Mouse (Mus musculus) midbrain, embryonic 15.5 days (tissue): ENCODE results near the gene Olfr1016. TPM values are rescaled to one million over a fixed set of nuclear protein-coding genes. Genes with fewer than 3 reads are reported as not detected.

Source experiments
- ATAC-seq: fragments of 200-750 bp; cut with Nextera tagmentation; replicated peaks from 2 replicates; pipeline ENCODE4 v1.8.0; 2017; ENCODE audit warnings: moderate TSS enrichment
- H3K27ac ChIP-seq: fragments of 300-500 bp; sonication (generic); 2 replicates; pipeline ENCODE4 v1.5.1; 2015; ENCODE audit warnings: mild to moderate bottlenecking, inconsistent platforms
- H3K27me3 ChIP-seq: fragments of 300-500 bp; sonication (generic); replicated peaks from 2 replicates; pipeline ENCODE4 v1.6.1; 2015; ENCODE audit warnings: inconsistent platforms
- H3K36me3 ChIP-seq: fragments of 300-500 bp; sonication (generic); replicated peaks from 2 replicates; pipeline ENCODE4 v1.6.1; 2015; ENCODE audit warnings: inconsistent platforms
- H3K4me1 ChIP-seq: fragments of 300-500 bp; sonication (generic); 2 replicates; pipeline ENCODE4 v1.6.1; 2015; ENCODE audit warnings: inconsistent platforms
- H3K4me2 ChIP-seq: fragments of 300-500 bp; sonication (generic); 2 replicates; pipeline ENCODE4 v1.6.1; 2015; ENCODE audit warnings: inconsistent platforms, mild to moderate bottlenecking, moderate library complexity
- H3K4me3 ChIP-seq: fragments of 300-500 bp; sonication (generic); 2 replicates; pipeline ENCODE4 v1.5.1; 2015; ENCODE audit warnings: mild to moderate bottlenecking, inconsistent platforms
- H3K9ac ChIP-seq: fragments of 300-500 bp; sonication (generic); 2 replicates; pipeline ENCODE4 v1.6.1; 2015; ENCODE audit warnings: mild to moderate bottlenecking, inconsistent platforms
- H3K9me3 ChIP-seq: fragments of 300-500 bp; sonication (generic); 2 replicates; pipeline ENCODE4 v1.6.1; 2016; ENCODE audit warnings: inconsistent platforms
- WGBS: fragments of 180-500 bp; shearing (Covaris S2); methylation state at CpG from one replicate; pipeline ENCODE4 v1.1.7; 2015; ENCODE audit warnings: mixed read lengths; 5-methylcytosine and 5-hydroxymethylcytosine counted together
- polyA plus RNA-seq: library from polyadenylated mRNA; unstranded; fragments of >200 nt; fragmentation: Nextera tagmentation; extraction: Ambion mirVana; gene quantifications from 2 replicates; pipeline ENCODE4 v1.2.1, GENCODE M21; 2015

The Olfr1016 gene
- not detected in 2 replicates for polyA plus RNA-seq

DNA sequence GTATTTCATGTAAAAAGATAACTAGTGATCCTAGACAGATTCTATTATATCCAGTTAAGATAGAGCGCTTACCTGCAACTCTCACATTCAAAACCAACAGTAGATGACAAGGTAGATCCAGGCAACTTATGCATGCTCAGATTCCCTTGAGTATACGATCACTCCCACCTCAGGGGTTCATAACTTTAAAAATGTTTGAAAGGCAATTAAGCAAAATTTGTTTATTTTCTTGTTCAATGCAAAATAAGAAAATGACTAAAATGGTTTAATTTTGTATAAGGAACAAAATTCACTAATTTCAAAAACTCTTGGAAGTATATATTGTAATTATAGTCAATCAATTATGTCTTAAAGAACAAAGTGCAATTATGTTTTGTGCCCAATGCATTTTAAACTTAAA, at the start of gene Olfr1016:
Gene Olfr1016 (minus strand): TSS at position 101 of the 400 bp plus-strand sequence.
- Histone ChIP-seq H3K36me3 (no peaks in the 10 kb centered on the region), H3K4me2 (no peak within 1 kb of the TSS), H3K27me3 (no peaks in the 10 kb centered on the region), H3K4me3 (no peak within 1 kb of the TSS), H3K4me1 (no peaks in the 10 kb centered on the region), H3K9ac (no peak within 1 kb of the TSS), H3K9me3 (no peaks in the 10 kb centered on the region), H3K27ac (no peak within 1 kb of the TSS)
- ATAC-seq = no peak
- 95% methylated on average over 2 of the region's 2 CpGs for WGBS

- no peak within 1 kb of the TSS for H3K27ac ChIP-seq
- 78% methylated on average over 1 of the region's 1 CpGs for WGBS
- H3K27me3 ChIP-seq = no peaks in the 10 kb centered on the region
- no peak within 1 kb of the TSS for H3K9ac ChIP-seq
- no peaks in the 10 kb centered on the region for H3K36me3 ChIP-seq
- no peak within 1 kb of the TSS for H3K4me3 ChIP-seq
- no peaks in the 10 kb centered on the region for H3K4me1 ChIP-seq
- no peak for ATAC-seq
- no peaks in the 10 kb centered on the region for H3K9me3 ChIP-seq
- H3K4me2 ChIP-seq = no peak within 1 kb of the TSS
Measured at GRCm38 (mm10) chr2:85846730-85847129, 44.4 kb upstream of the Olfr1016 start, which contains the start of gene Olfr1020. Gene Olfr1020 (plus strand): TSS chr2:85847030.

GRCm38 (mm10) chr2:85845383-85845782, 43.0 kb upstream of the Olfr1016 start, which contains the start of gene Olfr1019:
Gene Olfr1019 (minus strand): TSS chr2:85845483.
- no peaks in the 10 kb centered on the region for H3K27me3 ChIP-seq
- ATAC-seq = no peak

GRCm38 (mm10) chr2:85818179-85818578, 15.8 kb upstream of the Olfr1016 start, which contains the start of gene Olfr1018:
Gene Olfr1018 (plus strand): TSS chr2:85818479.
- no peak for ATAC-seq
- Histone ChIP-seq H3K9ac (no peak within 1 kb of the TSS), H3K4me2 (no peak within 1 kb of the TSS), H3K27ac (no peak within 1 kb of the TSS), H3K9me3 (no peaks in the 10 kb centered on the region), H3K36me3 (no peaks in the 10 kb centered on the region), H3K4me3 (no peak within 1 kb of the TSS), H3K27me3 (no peaks in the 10 kb centered on the region), H3K4me1 (no peaks in the 10 kb centered on the region)

More at GRCm38 (mm10) chr2:85845383-85845782, 43.0 kb upstream of the Olfr1016 start, which contains the start of gene Olfr1019:
- H3K9ac ChIP-seq = no peak within 1 kb of the TSS
- no peaks in the 10 kb centered on the region for H3K9me3 ChIP-seq
- no peaks in the 10 kb centered on the region for H3K36me3 ChIP-seq
- no peak within 1 kb of the TSS for H3K27ac ChIP-seq
- H3K4me1 ChIP-seq = no peaks in the 10 kb centered on the region
- H3K4me2 ChIP-seq = no peak within 1 kb of the TSS
- H3K4me3 ChIP-seq = no peak within 1 kb of the TSS

DNA sequence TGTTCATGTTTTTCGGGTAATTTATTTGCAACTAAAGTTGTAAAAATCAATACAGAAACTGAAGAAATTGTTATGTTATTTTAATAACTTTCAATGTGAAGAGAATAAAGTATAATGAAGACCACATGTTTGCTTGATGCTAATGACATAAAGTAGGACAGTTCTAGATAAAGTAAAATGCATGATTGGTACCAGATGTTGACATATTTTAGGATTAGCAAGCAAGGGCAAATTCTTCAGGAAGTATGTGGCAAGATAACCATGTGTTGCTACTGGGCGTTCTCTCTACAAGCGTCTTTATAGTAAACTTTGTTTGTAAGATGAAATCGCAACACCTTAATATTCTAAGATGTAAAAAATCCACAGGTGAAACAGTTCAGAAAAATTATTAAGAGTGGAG, 2.2 kb upstream of the Olfr1016 start:
- H3K36me3 ChIP-seq = no peaks in the 10 kb centered on the region
- ATAC-seq = no peak

DNA sequence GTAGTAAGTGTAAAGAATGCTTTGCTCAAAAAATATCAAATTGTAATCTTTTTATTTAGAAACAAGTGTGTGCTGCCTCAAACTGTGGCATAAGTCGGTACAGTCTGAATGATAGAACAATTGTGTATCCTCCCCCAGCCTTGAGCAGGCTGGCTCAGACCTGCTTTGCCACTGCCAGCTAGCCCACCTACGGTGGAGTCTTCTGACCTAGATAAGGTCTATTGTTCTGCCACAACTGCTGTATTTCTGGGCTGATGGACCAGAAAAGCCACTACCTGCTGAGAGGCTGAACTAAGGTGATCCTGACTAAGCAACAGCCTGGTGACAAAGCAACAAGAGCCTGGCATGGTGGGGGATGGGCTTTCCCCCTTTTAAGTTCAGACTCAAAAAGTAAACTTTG, 10.0 kb downstream of the Olfr1016 start:
- H3K4me1 ChIP-seq = no peaks in the 10 kb centered on the region
- peak; percentile 71; the same call in 1 of the 2 replicates for ATAC-seq
- H3K9me3 ChIP-seq = no peaks in the 10 kb centered on the region
- H3K4me3 ChIP-seq = no peak overlapping the region
- H3K27ac ChIP-seq = no peak overlapping the region
- no peak overlapping the region for H3K4me2 ChIP-seq
- 13% methylated on average over 2 of the region's 2 CpGs for WGBS
- H3K27me3 ChIP-seq = no peaks in the 10 kb centered on the region
- H3K36me3 ChIP-seq = no peaks in the 10 kb centered on the region
- H3K9ac ChIP-seq = no peak overlapping the region

More for the DNA sequence above, 2.2 kb upstream of the Olfr1016 start:
- Histone ChIP-seq H3K27me3 (no peaks in the 10 kb centered on the region), H3K9ac (no peak overlapping the region), H3K27ac (no peak overlapping the region), H3K4me3 (no peak overlapping the region), H3K9me3 (no peaks in the 10 kb centered on the region), H3K4me2 (no peak overlapping the region), H3K4me1 (no peaks in the 10 kb centered on the region)
- WGBS = 95% methylated on average over 4 of the region's 4 CpGs

- Histone ChIP-seq H3K27ac (no peak within 1 kb of the TSS), H3K4me1 (no peaks in the 10 kb centered on the region), H3K36me3 (no peaks in the 10 kb centered on the region), H3K4me3 (no peak within 1 kb of the TSS), H3K9me3 (no peaks in the 10 kb centered on the region), H3K4me2 (no peak within 1 kb of the TSS), H3K9ac (no peak within 1 kb of the TSS), H3K27me3 (no peaks in the 10 kb centered on the region)
- ATAC-seq = no peak
Measured at GRCm38 (mm10) chr2:85781717-85782116, 20.6 kb downstream of the Olfr1016 start, which contains the start of gene Olfr1015. Gene Olfr1015 (plus strand): TSS chr2:85782017.

- no peak for ATAC-seq
Measured at GRCm38 (mm10) chr2:85772413-85772812, 29.9 kb downstream of the Olfr1016 start, which contains the start of gene Olfr1014. Gene Olfr1014 (plus strand): TSS chr2:85772713.

DNA sequence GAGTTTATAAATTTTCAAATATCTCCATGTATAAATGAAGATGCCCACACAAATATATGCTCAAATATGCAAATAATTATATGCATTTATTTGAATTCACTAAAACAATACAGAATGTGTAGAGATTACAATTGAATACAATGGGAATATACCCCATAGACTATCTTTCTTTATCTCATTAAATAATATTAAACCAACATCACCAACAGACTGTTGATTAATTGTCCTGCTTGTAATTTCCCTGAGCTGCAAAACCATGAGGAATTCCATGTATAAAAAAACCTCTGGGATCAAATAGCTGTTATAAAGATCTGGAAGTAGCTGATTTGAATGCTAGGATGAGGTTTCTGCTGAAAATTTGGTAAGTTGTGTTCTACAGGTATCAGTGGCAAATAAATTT, 35.5 kb downstream of the Olfr1016 start, which contains the start of gene Olfr1013:
Gene Olfr1013 (plus strand): TSS at position 301 of the 400 bp plus-strand sequence.
- no peaks in the 10 kb centered on the region for H3K9me3 ChIP-seq
- no peaks in the 10 kb centered on the region for H3K4me1 ChIP-seq
- no peak within 1 kb of the TSS for H3K27ac ChIP-seq
- no peak within 1 kb of the TSS for H3K9ac ChIP-seq
- H3K4me2 ChIP-seq = no peak within 1 kb of the TSS
- H3K36me3 ChIP-seq = no peaks in the 10 kb centered on the region
- H3K27me3 ChIP-seq = no peaks in the 10 kb centered on the region
- ATAC-seq = no peak
- H3K4me3 ChIP-seq = no peak within 1 kb of the TSS

More at GRCm38 (mm10) chr2:85772413-85772812, 29.9 kb downstream of the Olfr1016 start, which contains the start of gene Olfr1014:
- Histone ChIP-seq H3K4me3 (no peak within 1 kb of the TSS), H3K27me3 (no peaks in the 10 kb centered on the region), H3K4me1 (no peaks in the 10 kb centered on the region), H3K27ac (no peak within 1 kb of the TSS), H3K9me3 (no peaks in the 10 kb centered on the region), H3K4me2 (no peak within 1 kb of the TSS), H3K36me3 (no peaks in the 10 kb centered on the region), H3K9ac (no peak within 1 kb of the TSS)

DNA sequence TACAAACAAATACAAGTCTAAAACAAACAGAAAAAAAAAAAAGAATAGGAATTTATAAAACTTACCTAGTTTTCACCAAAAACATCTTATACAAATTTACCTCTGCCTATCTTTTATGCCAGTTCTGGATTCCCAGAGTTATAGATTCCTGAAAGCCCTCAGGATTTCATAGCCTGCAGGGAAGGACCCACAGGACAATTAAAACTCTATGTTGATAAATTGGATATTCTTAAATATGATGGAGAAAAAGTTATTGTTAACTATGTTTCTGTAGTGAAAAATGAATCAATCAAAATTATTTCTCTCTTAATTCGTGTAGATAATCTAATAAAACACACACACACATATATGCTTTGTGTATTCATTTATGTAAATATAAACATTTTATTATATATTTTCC, 39.7 kb downstream of the Olfr1016 start, which contains the start of gene Olfr1012:
Gene Olfr1012 (minus strand): TSS at position 101 of the 400 bp plus-strand sequence.
- H3K36me3 ChIP-seq = no peaks in the 10 kb centered on the region
- H3K9me3 ChIP-seq = no peaks in the 10 kb centered on the region
- H3K27ac ChIP-seq = no peak within 1 kb of the TSS
- H3K4me1 ChIP-seq = no peaks in the 10 kb centered on the region
- no peak within 1 kb of the TSS for H3K4me3 ChIP-seq
- no peak for ATAC-seq
- H3K27me3 ChIP-seq = no peaks in the 10 kb centered on the region
- no peak within 1 kb of the TSS for H3K9ac ChIP-seq
- no peak within 1 kb of the TSS for H3K4me2 ChIP-seq
- WGBS = 79% methylated on average over 1 of the region's 1 CpGs

- no peak for ATAC-seq
- H3K9ac ChIP-seq = no peak overlapping the region
Measured at GRCm38 (mm10) chr2:85753822-85754221, 48.5 kb downstream of the Olfr1016 start.

More at GRCm38 (mm10) chr2:85753822-85754221, 48.5 kb downstream of the Olfr1016 start:
- no peaks in the 10 kb centered on the region for H3K4me1 ChIP-seq
- no peaks in the 10 kb centered on the region for H3K36me3 ChIP-seq
- H3K27me3 ChIP-seq = no peaks in the 10 kb centered on the region
- 75% methylated on average over 4 of the region's 4 CpGs for WGBS
- no peak overlapping the region for H3K27ac ChIP-seq
- no peak overlapping the region for H3K4me2 ChIP-seq
- no peak overlapping the region for H3K4me3 ChIP-seq
- no peaks in the 10 kb centered on the region for H3K9me3 ChIP-seq
